Mouse (Mus musculus): ENCODE measurements around the gene Elmo3. TPM values are rescaled to one million over a fixed set of nuclear protein-coding genes. Genes with fewer than 3 reads are reported as not detected.

Elmo3 gene
- polyA plus RNA-seq, 1 experiment from 2014 or later, result 2.7 TPM

DNA sequence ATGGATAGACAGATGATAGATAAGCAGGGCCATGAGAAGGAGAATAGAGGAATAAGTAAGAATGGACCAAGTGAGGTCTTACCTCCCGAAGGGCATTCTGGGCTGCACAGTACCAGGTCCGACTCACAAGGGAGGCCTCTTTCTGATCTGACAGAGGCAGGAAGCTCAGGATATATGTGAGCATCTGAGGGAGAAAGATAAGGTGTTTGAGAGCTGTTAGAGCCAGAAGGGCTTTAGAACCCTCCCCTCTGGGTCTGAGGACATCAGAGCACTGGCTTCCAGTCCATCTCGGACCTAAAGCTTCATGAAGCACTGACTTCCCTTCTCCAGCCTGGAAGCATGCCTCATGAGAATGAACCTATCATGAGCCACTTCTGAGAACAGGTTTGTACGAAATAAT lies 17.8 kb downstream of the Elmo3 start:
- Histone ChIP-seq H3K4me1 (peaks cover 74% of the 10 kb centered on the region), H3K9me3 (replicated peaks) (no peaks in the 10 kb centered on the region), H3K4me3 (peak overlapping the region; percentile 80), H3K4me2 (peak overlapping the region; percentile 79), H3K36me3 (peaks cover 49% of the 10 kb centered on the region), H3K9ac (peak overlapping the region; percentile 85), H3K27me3 (replicated peaks) (no peaks in the 10 kb centered on the region), H3K27ac (peak overlapping the region; percentile 95)
- 26% methylated on average over 4 of the region's 4 CpGs for WGBS (ENCODE audit: insufficient replicate concordance)
- peak; percentile 87 for ATAC-seq

- peak overlapping the region; percentile 95 for H3K27ac ChIP-seq
- 1% methylated on average over 12 of the region's 12 CpGs for WGBS (ENCODE audit: insufficient replicate concordance)
- peak overlapping the region; percentile 80 for H3K4me3 ChIP-seq
- H3K27me3 ChIP-seq (replicated peaks), result no peaks in the 10 kb centered on the region
- peak overlapping the region; percentile 79 for H3K4me2 ChIP-seq
- peak overlapping the region; percentile 85 for H3K9ac ChIP-seq
- H3K4me1 ChIP-seq, result peaks cover 55% of the 10 kb centered on the region
- peaks cover 49% of the 10 kb centered on the region for H3K36me3 ChIP-seq
- no peaks in the 10 kb centered on the region for H3K9me3 ChIP-seq (replicated peaks)
- ATAC-seq, result peak; percentile 0
Measured at GRCm38 (mm10) chr8:105325641-105326093, 20.3 kb downstream of the Elmo3 start.

DNA sequence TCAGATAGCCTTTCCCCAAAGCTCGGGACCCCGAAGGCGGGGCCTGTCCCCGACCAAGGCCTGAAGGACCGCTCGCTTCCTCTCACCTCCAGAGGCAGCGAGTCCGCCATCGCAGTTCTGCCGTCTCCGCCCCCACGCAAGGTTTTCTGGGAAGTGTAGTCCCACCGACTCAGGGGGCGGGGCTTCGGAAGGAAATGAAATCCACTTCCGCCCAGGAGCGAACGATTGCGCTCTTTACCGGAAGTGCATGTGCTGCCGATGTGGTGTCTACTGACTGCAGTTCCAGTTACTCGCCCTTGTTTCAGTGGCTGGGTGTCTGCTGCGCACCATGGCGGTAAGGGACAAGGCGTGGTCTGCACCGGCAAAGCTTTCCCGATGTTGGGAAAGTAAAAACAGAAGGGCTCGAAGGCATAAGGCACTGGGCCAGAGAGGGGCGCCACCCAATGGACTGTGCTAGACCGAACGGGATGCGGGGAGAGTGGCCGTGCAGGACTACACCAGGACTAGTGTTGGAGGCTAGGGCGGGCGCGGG lies 20.8 kb downstream of the Elmo3 start, which contains the start of the genes Lrrc29 and Tmem208:
TSS of gene Lrrc29 (minus strand) at position 138 of the 532 bp plus-strand sequence.
TSS of gene Tmem208 (plus strand) at position 214 of the 532 bp plus-strand sequence.
- Histone ChIP-seq H3K4me1 (peaks cover 54% of the 10 kb centered on the region), H3K4me3 (peak within 1 kb of the TSS; percentile 80), H3K27me3 (replicated peaks) (no peaks in the 10 kb centered on the region), H3K36me3 (peaks cover 53% of the 10 kb centered on the region), H3K4me2 (peak within 1 kb of the TSS; percentile 85), H3K9ac (peak within 1 kb of the TSS; percentile 85), H3K27ac (peak within 1 kb of the TSS; percentile 95), H3K9me3 (replicated peaks) (no peaks in the 10 kb centered on the region)
- under 1% methylated on average over 36 of the region's 36 CpGs for WGBS (ENCODE audit: insufficient replicate concordance)
- ATAC-seq, result peak; percentile 77

DNA sequence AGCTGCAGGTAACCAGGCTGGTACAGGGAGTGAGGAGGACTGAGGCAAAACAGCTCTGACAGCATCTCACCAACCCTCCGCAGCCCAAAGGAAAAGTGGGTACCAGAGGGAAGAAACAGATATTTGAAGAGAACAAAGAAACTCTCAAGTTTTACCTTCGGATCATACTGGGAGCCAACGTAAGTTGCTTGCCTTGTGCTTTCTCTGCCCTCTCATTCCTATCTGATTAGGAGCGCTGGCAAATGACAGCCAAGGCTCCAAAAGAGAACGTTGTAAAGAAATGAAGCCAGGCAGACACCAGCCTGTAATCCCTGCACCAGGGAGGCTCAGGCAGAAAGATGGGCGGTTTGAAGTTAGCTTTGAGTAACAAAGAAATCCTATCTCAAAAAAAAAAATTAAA lies 21.6 kb downstream of the Elmo3 start:
- Histone ChIP-seq H3K4me2 (peak overlapping the region; percentile 85), H3K36me3 (peaks cover 53% of the 10 kb centered on the region), H3K27me3 (replicated peaks) (no peaks in the 10 kb centered on the region), H3K27ac (peak overlapping the region; percentile 88), H3K9me3 (replicated peaks) (no peaks in the 10 kb centered on the region), H3K9ac (peak overlapping the region; percentile 85), H3K4me3 (peak overlapping the region; percentile 80), H3K4me1 (peaks cover 46% of the 10 kb centered on the region)
- 25% methylated on average over 6 of the region's 6 CpGs for WGBS (ENCODE audit: insufficient replicate concordance)
- ATAC-seq, result no peak

GRCm38 (mm10) chr8:105330325-105330724 lies 24.9 kb downstream of the Elmo3 start:
- H3K4me1 ChIP-seq, result peaks cover 15% of the 10 kb centered on the region
- peaks cover 76% of the 10 kb centered on the region for H3K36me3 ChIP-seq
- H3K27me3 ChIP-seq (replicated peaks), result no peaks in the 10 kb centered on the region
- no peak for ATAC-seq
- 88% methylated on average over 12 of the region's 12 CpGs for WGBS (ENCODE audit: insufficient replicate concordance)
- H3K27ac ChIP-seq, result no peak overlapping the region
- no peaks in the 10 kb centered on the region for H3K9me3 ChIP-seq (replicated peaks)
- no peak overlapping the region for H3K9ac ChIP-seq
- no peak overlapping the region for H3K4me2 ChIP-seq
- no peak overlapping the region for H3K4me3 ChIP-seq

DNA sequence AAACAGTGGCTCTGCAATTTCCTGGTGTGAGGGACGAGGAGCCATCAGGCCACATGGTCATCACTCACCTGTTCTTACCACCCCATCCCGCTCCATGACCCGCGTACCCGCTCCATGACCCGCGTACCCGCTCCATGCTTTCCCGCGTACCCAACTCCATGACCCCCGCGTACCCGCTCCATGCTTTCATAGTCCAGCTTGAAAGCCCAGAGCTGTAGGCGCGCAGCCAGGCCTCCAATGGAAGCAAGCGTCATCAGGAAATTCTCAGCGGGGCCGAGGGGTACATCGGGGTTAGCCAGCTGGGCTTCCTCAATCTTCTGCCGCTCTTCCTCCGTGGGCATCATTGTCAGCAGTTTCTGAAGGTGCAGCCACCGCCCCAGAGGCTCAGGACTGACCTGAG lies 26.1 kb downstream of the Elmo3 start:
- H3K36me3 ChIP-seq, result peaks cover 87% of the 10 kb centered on the region
- 91% methylated on average over 22 of the region's 22 CpGs for WGBS (ENCODE audit: insufficient replicate concordance)
- peaks cover 12% of the 10 kb centered on the region for H3K4me1 ChIP-seq
- no peak overlapping the region for H3K9ac ChIP-seq
- H3K4me2 ChIP-seq, result no peak overlapping the region
- no peak overlapping the region for H3K4me3 ChIP-seq
- no peaks in the 10 kb centered on the region for H3K27me3 ChIP-seq (replicated peaks)
- ATAC-seq, result no peak
- no peak overlapping the region for H3K27ac ChIP-seq
- H3K9me3 ChIP-seq (replicated peaks), result no peaks in the 10 kb centered on the region

- no peak overlapping the region for H3K4me3 ChIP-seq
- peaks cover 92% of the 10 kb centered on the region for H3K36me3 ChIP-seq
- H3K27ac ChIP-seq, result no peak overlapping the region
- no peaks in the 10 kb centered on the region for H3K27me3 ChIP-seq (replicated peaks)
- H3K9ac ChIP-seq, result no peak overlapping the region
- no peak for ATAC-seq
- H3K4me2 ChIP-seq, result no peak overlapping the region
- WGBS (ENCODE audit: insufficient replicate concordance), result 91% methylated on average over 9 of the region's 9 CpGs
- peaks cover 10% of the 10 kb centered on the region for H3K4me1 ChIP-seq
- H3K9me3 ChIP-seq (replicated peaks), result no peaks in the 10 kb centered on the region
Measured at GRCm38 (mm10) chr8:105331931-105332330, 26.5 kb downstream of the Elmo3 start.

GRCm38 (mm10) chr8:105332523-105332922 lies 27.1 kb downstream of the Elmo3 start:
- WGBS (ENCODE audit: insufficient replicate concordance), result 72% methylated on average over 2 of the region's 2 CpGs
- Histone ChIP-seq H3K27ac (0 out of 2 replicates have a peak overlapping the region, but pooled peaks have one; percentile 32), H3K4me2 (no peak overlapping the region), H3K4me3 (no peak overlapping the region), H3K36me3 (peaks cover 98% of the 10 kb centered on the region), H3K4me1 (peaks cover 9% of the 10 kb centered on the region), H3K9me3 (replicated peaks) (no peaks in the 10 kb centered on the region), H3K27me3 (replicated peaks) (no peaks in the 10 kb centered on the region), H3K9ac (no peak overlapping the region)
- no peak for ATAC-seq

DNA sequence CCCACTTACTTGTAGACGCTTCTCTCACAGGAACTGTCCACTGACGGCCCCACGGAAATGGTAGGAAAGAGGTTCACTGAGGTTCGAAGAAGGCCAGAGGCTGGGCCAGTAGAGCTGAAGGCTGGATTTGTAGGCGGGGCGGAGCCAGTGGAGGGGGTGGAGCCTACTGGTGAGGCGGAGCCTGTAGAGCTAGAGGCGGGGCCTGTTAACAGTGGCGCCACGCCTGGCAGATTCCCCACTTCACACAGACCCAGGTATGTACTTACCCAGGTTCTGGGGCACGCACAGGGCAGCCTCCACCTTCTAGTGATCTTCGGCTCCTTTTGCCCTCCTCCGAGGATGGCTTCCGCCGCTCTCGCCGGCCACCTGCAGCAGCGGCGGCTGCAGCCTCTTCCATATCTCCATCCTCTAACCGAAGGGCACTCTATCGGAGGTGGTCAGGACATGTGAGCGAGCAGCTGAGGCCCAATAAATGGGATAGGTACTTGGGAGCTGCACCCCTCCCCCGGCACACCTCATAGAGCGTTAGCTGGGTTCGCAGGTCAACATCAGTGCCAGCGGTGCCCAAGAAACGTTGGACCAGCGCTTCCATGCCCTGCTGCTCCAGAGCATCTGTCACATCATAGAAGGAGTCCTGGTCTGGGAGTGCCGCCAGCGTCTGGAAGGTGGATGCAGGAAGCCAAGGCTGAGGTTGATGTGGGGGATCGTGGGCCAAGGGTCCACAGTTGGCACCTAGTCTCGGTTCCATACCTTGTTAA lies 31.2 kb downstream of the Elmo3 start:
- Histone ChIP-seq H3K27me3 (replicated peaks) (no peaks in the 10 kb centered on the region), H3K9ac (no peak overlapping the region), H3K4me3 (no peak overlapping the region), H3K36me3 (peaks cover 63% of the 10 kb centered on the region), H3K9me3 (replicated peaks) (no peaks in the 10 kb centered on the region), H3K4me2 (no peak overlapping the region), H3K27ac (no peak overlapping the region), H3K4me1 (peaks cover 44% of the 10 kb centered on the region)
- ATAC-seq, result no peak
- 83% methylated on average over 31 of the region's 32 CpGs for WGBS (ENCODE audit: insufficient replicate concordance)

DNA sequence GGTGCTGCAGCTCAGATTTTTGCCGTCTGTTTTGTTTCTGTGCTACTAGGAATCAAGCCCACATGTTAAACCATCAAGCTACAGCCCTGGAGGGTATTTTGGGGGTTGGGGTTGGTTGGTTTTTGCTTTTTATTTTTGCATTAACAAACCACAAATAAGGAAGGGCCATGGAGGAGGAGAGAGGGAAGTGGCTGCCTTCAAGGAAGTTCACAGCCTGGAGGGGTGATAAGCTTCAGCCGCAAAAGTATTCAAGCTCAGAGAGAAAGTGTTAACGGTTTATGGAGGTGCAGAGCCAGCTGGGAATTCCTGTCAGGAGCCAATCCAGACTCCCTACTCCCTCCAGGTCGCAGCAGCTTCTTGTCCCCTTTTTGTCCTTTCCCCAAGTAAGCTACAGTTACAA lies 33.6 kb downstream of the Elmo3 start:
- no peak for ATAC-seq
- no peaks in the 10 kb centered on the region for H3K27me3 ChIP-seq (replicated peaks)
- H3K9me3 ChIP-seq (replicated peaks), result no peaks in the 10 kb centered on the region
- peak overlapping the region; percentile 26; the same call in 1 of the 2 replicates for H3K27ac ChIP-seq
- 11% methylated on average over 4 of the region's 4 CpGs for WGBS (ENCODE audit: insufficient replicate concordance)
- H3K4me3 ChIP-seq, result no peak overlapping the region
- H3K36me3 ChIP-seq, result peaks cover 39% of the 10 kb centered on the region
- H3K4me1 ChIP-seq, result peaks cover 60% of the 10 kb centered on the region
- peak overlapping the region; percentile 5; the same call in 1 of the 2 replicates for H3K4me2 ChIP-seq
- H3K9ac ChIP-seq, result no peak overlapping the region

- H3K27me3 ChIP-seq (replicated peaks), result peaks cover 7% of the 10 kb centered on the region; the same call in 1 of the 2 replicates
- peak overlapping the region; percentile 25; the same call in 1 of the 2 replicates for H3K4me2 ChIP-seq
- WGBS (ENCODE audit: insufficient replicate concordance), result 18% methylated on average over 6 of the region's 6 CpGs
- peak overlapping the region; percentile 59 for H3K27ac ChIP-seq
- no peak overlapping the region for H3K4me3 ChIP-seq
- H3K4me1 ChIP-seq, result peaks cover 71% of the 10 kb centered on the region
- peak overlapping the region; percentile 23; the same call in 1 of the 2 replicates for H3K9ac ChIP-seq
- H3K36me3 ChIP-seq, result peaks cover 28% of the 10 kb centered on the region
- H3K9me3 ChIP-seq (replicated peaks), result no peaks in the 10 kb centered on the region
- peak; percentile 73 for ATAC-seq
Measured at GRCm38 (mm10) chr8:105339886-105340635, 34.7 kb downstream of the Elmo3 start.
